Mouse (Mus musculus): ENCODE data around the gene Zfp12.
"Not testable (repeated sequence)": the region's sequence is repeated elsewhere in the genome, so short reads cannot be mapped to it uniquely, and the experiment has no call there.

Zfp12 gene

DNA sequence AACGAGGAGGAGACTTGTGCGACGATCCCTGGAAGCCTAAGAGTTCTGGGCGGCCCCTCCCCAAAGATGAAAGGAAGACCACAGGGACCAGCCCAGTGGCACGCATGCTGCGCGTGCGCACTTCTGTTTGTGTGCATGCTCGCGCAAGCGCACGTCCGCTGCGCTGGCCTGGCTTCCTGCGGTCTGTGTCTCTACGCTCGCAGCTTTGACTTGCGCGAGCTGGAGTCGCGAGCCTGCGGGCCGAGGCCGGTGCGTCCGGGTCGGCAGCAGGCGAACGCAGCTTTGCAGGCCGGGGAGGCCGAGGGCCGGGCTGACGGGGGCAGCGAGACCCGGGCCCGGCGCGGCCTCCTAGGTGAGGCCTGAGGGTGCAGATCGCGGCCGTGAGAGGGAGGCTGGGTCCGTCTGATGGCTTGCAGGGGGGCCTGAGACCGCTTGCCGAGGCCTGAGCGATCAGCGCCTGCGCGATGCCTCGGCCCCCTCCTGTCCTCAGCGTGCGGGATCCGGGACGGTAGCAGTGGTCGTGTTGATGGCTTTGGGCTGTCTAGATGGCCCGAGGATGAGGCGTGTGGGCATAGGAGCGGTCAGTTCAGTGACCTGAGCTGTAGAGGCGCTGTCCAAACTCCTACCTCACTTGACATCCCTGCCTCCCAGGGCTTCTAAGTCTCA is at the start of gene Zfp12:
Gene Zfp12 (plus strand): TSS at position 136 of the 666 bp plus-strand sequence.
- DNase-seq, result peak; percentile 97

DNA sequence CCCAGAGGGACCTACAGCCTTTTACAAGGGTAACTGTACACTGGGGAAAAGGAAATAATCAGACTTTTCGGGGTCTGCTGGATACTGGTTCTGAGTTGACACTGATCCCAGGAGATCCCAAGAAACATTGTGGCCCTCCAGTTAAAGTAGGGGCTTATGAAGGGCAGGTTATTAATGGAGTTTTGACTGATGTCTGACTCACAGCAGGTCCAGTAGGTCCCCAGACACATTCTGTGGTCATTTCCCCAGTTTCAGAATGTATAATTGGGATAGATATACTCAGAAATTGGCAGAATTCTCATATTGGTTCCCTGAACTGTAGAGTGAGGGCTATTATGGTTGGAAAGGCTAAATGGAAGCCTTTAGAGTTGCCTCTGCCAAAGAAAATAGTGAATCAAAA is 46.9 kb upstream of the Zfp12 start:
- not testable (repeated sequence) for DNase-seq

DNA sequence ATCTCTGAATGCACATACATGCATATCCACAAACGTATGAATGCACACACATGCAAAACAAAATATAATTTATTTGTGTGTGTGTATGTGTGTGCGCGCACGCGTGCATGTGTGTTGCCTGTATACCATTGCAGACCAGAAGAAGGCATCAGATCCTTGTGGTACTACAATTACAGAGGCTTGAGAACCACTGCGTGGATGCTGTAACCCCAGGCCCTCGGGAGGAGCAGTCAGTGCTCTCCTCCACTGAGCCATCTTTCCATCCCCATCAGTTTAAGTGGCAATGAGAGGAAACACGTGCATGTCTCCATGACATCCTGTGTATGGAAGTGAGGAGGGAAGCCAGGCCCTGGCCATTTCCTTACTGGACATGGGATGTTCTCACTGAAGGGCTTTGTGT is 42.2 kb upstream of the Zfp12 start:
- no peak for DNase-seq

DNA sequence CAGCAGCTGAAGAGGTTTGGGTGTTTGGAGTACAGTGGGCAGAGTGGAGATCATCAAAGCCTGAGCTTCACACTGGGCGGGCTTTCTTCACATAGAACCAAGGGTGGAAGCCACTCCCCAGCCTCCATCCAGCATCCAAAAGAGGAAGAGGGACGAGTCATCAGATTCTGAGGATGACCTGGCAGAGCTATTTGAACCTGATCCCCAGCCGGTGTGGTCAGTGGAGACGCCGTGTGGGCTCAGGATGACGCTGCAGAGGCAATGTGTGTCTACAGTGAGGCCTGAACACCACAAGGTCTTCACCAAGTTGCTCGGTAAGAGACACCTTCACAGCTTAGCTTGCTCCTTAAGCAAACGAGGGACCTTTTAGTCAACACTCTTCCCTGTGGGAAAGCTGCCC is 40.2 kb upstream of the Zfp12 start:
- DNase-seq, result not testable (repeated sequence)

DNA sequence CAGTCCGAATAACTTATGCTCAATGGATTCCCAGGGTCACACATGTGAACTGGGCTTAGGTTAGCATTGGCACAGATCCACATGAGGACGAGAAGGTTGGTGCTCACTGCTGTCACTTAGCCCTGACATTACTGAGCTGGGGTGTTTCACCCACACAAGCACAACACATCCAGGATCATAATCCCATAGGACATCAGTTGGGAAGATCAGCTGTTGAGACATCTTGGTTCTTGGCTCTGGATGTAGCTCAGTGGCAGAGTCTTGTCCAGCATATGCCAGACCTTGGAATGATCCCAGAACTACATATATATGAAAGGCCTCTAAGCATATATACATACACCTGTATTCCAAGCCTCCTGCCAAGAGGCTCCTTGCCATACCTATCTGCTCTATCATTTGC is 39.8 kb upstream of the Zfp12 start:
- DNase-seq, result no peak

DNA sequence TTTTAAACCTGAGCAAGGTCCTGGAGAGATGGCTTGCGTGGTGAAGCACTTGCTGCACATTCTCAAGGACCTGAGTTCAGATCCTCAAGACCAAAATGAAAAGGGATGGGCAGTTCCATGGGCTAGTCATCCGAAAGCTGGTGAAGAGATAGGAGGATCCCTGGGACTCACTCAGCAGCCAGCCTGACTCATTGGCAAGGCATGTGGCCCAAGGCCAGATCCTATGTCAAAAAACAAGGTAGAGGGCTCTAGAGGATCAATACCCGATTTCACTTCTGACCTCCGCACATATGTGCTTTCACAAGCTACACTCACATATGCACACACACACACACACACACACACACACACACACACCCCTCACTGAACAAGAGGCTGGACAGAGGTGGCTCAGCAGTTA is 38.5 kb upstream of the Zfp12 start:
- no peak for DNase-seq

DNA sequence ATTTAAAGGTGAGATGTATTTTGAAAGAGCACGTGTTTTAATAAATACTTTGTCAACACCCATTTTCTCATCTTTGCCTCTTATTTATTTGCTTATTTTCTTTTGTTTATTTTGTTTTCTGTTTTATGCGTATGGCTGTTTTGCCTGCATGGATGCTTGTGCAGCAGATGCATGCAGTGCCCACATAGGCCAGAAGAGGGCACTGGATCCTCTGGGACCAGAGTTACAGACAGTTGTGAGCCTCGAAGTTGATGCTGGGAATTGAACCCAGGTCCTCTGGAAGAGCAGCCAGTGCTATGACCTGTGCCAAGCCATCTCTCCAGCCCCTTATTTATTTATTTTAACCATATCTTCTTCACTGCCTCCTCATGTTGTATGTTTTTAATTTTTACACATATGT is 29.9 kb upstream of the Zfp12 start:
- peak; percentile 18 for DNase-seq

DNA sequence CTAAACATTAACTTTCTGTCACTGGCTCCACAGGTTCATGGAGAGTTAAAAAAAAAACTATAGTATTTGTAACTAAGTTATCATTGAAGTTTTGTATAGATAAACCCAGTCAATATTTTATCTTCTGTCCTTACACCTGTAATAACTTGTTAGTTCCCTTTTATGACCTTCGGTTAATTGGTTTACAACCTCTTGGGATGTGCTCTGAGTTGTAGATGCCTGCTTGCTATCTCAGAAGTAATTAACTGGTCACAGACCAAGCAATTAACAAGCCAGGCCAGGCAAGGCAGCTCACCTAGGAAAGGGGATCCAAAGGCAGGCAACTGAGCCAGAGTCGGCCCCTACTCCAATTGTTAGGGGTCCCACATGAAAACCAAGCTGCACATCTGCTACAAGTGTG is 21.1 kb upstream of the Zfp12 start:
- DNase-seq, result no peak

DNA sequence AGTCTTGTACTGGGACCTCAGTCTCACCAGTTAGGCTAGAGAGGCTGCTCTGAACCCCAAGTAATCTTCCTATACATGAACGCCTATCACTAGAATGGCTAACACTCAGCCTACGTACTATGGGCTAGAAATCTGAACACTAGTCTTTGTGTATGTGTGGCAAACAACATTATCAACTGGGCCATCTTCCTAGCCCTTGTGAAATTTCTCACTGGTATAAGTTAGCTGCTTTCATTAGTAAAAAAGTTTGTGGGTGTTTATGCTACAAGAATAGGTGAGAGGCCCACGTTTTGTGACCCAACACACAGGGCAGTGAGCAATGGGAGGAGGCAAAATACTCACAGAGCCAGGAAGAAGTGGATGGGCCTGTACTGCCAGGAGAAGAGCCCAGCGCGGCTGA is 14.0 kb upstream of the Zfp12 start:
- no peak for DNase-seq

DNA sequence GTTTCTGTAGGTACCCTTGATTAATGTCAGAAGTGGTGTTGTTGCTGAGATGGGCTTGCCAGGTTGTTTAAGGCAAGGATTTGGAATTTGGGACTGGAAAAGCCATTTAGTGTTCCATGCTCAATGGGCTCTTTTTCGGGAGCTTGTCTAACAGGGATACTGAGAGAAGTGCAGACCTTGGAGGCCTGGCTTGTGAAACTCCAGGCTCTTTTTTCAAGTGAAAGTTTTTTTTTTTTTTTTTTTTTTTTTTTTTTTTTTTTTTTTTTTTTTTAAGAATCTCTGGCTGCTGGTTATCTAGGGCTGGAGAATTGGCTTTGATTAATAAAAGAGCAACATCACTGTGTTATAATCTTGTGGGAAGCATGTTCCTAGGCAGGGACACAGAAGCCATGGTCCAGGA is 12.7 kb upstream of the Zfp12 start:
- no peak for DNase-seq

DNA sequence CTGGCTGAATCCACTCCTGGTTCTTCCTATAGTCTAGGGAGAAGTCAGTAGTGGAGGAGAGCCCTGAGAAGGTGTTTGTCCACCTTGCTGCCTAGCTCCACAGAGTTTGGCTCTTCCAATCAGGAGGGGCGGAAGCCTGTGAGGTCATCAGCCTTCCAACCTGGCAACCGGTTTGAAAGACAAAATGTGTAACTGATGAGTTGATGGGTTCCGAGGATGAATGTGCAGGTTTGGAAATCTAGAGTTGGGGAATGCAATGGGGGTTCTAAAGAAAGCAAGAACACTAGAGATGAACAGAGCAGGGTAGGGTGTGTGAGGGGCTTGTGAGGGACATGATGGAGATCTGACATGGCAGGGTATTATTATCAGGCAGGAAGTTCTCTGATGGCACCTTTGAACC is 8.2 kb upstream of the Zfp12 start, which contains the start of gene Spdye4a:
Gene Spdye4a (minus strand): TSS at position 101 of the 400 bp plus-strand sequence.
- DNase-seq, result no peak

DNA sequence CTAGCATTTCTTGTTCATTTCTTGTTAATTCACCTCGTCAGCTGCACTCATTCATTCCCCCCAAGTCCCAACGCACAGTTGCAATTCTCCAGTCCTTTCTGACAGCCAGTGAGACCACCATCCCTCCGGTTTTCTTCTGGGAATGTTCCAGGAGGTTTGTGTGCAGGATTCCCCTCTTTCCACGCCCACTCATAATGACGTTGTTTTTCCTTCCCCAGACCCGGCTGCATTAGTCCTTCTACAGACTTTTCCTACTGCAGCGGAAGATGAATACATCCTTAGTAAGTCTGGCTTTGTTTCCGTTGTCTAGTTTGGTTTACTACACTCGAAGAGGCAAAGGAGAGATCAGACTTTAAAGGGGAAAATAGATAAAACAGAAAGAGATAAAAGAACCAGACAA is 1.1 kb downstream of the Zfp12 start:
- DNase-seq, result no peak

DNA sequence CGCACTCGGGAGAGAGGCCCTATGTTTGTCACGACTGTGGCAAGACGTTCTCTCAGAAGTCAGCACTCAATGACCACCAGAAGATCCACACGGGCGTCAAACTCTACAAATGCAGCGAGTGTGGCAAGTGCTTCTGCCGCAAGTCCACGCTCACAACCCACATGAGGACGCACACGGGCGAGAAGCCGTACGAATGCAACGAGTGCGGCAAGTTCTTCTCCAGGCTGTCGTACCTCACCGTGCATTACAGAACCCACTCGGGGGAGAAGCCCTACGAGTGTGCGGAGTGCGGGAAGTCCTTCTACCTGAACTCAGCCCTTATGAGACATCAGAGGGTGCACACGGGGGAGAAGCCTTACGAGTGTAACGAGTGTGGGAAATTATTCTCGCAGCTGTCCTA is 10.0 kb downstream of the Zfp12 start:
- no peak for DNase-seq

DNA sequence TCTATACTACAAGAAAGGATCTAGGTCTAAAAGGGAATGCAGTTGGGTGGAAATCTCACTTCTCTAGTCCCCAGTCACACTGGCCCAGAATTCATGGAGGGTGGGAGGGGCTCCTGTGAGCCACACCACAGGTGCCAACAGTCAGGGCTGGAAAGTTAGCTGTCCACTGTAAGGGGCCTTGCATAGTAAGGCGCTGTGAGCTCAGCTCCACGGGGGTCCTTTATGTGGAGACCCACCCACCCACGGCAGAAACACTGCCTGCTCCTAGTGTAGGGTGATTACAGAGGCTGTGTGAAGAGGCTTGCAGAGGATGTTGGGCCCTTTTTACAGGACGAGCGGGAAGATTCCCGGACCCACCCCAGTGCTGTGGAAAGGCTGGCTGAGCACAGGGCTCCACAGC is 17.1 kb downstream of the Zfp12 start:
- DNase-seq, result no peak

DNA sequence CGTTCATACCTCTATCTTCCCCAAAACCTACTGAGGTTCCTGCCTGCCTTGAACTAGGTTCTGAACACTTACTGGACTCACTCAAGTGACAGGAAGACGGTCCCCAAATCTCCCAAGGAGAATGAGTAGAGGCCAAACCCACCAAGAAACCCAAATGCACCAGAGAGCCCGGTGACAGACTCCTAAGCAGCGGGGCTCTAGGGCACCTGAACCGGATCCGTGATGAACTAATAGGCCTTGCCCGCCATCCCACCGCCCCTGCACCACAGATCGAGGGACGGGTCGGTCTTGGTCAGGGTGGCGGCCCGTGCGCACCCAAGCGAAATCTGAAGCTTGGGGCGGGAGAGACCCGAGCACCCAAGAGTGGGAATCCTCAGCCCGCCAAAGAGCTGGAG is 17.8 kb downstream of the Zfp12 start:
- DNase-seq, result no peak

DNA sequence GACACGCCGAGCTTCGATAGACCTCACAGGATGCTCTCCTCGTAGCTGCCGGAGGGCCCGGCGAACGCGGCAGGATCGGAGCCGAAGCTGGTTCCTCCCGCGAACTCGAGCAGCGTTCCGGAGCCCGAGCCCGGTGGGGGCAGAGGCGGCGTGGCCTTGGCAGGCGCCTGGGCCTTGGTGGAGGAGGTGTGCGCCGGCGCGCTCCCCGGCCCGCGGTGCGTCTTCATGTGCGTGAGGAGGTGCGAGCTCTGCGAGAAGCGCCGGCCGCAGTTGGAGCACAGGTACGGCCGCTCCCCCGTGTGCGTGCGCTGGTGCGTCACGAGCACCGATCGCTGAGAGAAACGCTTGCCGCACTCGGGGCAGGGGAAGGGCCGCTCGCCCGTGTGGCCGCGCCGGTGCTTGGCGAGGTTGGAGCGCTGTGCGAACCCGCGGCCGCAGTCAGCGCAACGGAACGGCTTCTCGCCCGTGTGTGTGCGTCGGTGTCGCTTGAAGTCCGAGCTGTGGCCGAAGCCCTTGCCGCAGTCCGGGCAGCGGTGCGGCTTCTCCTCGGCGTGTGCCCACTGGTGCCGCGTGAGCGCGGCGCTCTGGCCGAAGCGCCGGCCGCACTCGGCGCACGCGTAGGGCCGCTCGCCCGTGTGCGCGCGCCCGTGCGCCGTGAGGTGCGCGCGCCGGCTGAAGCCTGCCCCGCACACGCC is 18.4 kb downstream of the Zfp12 start:
- peak; percentile 43 for DNase-seq

DNA sequence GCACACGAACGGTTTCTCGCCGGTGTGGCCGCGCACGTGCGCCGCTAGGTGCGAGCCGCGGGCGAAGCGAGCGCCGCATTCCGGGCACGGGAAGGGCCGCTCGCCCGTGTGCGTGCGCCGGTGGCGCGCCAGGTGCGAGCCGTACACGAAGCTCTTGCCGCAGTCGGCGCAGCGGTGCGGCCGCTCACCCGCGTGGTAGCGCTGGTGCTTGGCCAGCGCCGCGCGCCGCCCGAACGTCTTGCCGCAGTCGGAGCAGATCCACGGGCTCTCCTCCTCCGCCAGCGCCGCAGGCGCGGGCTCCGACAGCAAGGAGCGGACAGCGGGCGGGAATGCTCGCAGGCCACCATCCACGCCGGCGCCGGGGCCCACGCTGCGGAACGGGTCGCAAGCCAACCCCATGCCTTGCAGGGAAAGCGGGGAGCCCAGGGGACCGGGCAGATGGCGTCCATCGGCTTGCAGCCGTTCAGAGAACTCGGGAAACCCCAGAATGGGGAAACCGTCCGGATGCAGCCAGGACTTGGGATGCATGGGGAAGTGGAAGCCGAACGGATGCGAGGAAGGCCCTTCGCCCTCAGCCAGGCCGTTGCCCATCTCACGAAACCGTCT is 19.0 kb downstream of the Zfp12 start:
- peak; percentile 24 for DNase-seq

DNA sequence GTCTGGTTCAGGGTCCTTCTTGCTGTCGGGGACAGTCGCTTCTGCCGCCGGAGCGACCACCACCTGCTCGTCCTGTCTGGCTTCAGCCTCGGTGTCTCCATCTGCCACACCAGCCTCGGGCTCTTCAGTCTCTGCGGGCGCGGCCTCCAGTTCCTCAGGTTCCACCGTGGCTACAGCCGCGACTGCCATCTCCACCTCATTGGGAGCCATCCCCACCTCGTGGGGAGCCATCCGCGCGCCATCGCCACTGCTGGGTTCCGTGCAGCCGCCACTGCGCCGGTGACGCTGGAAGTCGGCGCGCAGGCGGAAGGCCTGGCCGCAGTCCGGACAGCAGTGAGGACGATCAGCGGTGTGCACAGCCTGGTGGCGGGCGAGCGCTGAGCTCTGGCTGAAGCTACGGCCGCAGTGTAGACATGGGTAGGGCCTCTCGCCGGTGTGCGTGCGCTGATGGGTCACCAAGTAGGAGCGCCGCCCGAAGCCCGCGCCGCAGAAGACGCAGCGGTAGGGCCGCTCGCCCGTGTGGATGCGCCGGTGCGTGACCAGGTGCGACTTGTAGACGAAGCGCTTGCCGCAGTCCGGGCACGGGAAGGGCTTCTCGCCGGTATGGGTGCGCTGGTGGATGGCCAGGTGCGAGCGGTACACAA is 19.6 kb downstream of the Zfp12 start:
- no peak for DNase-seq

DNA sequence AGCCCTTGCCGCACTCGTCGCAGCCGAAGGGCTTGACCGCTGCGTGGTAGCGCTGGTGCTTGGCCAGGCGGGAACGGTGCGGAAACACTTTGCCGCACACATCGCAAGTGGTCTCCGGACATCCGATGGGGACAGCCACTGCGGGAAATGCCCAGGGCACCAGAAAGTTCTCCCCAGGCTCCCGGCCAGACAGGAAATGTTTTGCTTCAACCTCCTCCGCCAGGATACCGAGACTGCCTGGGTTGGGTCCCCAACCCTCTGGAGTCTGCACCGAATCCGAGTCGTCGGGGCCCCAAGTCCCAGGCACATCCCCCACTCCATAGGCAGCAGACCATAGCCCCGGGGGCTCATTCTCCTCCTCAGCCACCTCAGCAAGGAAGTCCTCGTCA is 20.2 kb downstream of the Zfp12 start:
- no peak for DNase-seq

DNA sequence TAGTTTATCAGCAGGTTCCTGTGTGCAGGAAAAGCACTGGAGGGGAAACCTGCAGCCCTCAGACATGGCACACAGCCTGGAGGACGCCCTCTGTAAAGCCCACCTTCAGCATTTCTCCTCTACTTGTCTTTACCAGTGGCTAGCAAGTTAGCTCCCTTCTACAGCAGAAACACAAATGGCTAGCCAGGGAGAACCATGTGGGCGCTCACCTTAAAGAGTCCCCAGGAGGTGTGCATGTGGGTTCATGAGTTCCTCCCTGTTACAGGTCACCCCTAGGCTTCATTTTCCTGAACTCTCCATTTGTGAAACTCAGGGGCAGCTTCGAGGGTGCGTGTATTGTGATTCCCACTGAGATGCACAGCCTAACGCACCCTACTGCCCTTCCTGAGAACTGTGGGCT is 20.8 kb downstream of the Zfp12 start:
- DNase-seq, result no peak

DNA sequence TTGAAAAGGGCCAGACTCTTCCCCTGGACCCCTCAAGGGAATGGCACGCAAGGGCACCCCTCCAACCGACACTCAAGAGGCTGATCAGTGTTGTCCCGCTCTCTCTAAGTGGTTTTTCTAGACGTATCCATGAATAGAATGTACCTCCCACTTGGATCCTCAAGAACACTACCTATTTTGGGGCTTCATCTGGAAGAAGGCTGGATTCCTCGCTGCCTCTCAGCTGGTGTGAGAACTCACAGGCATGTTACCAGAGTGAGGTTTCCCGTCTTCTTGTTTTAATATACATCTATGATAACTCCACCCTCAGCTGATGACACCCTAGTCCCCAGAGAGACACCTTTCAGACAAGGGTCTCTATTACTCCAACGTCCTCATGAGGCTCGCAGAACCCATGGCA is 26.7 kb downstream of the Zfp12 start:
- DNase-seq, result no peak

DNA sequence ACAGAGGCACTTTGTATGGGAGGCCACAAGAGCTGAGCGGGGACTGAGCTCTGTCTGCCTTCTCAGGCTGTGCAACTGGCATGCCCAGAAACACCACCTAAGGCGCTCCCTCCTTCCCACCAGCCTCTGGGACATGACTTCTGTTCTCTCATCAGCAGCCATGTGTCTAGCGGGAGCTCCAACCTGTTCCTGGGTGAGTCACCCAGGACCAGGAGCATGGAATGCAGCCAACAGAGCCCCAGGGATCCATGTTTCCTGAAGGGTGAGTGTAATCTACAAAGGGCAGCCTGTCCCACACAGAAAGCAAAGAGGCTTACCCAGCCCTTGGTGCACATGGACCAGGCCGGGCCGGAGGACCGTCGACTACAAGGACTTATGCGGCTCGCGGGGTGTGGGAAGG is 29.7 kb downstream of the Zfp12 start:
- no peak for DNase-seq

DNA sequence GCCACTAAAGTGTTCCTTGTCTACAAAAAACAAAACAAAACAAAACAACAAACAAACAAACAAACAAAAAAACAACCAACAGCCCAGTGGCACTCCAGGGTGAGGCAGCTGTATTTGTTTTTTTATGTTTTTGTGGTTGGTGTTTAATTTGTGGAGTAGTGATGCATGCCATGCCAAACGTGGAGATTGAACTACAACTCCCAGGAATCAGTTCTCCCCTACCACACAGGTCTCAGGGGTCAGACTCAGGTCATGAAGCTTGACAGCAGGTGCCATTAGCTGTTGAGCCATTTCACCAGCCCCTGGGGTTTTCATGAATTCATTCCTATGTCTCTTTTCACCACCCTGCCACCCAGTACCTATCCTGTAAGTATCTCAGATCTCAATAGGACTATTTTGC is 30.4 kb downstream of the Zfp12 start:
- DNase-seq, result no peak

DNA sequence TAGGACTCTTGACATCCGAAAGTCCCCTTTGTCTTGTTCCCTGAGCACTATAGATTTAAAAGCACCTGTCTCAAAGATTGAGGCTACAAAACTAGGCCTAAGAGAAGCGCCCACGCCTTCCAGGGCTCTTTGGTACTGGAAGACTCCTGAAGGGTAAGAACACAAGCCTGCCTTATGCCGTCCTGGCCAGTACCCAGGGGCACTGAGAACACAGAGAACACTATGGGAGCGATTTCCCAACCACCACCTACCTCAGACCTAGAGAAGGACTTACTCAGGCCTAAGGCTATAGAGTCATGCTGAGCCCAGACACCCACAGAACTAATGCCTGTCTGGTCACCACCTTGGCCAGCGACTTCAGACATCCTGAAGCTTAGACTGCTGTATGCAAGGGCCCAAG is 31.8 kb downstream of the Zfp12 start:
- no peak for DNase-seq
